Comparison of ENCODE assay signal across 10 mouse cellular contexts in genomic region chr16:94467337-94468055, GRCm38 (mm10). TPM values are rescaled to one million over a fixed set of nuclear protein-coding genes. Genes with fewer than 3 reads are reported as not detected.
DNase-seq lines count a peak whose midpoint lies in the region; ATAC-seq lines count a peak whose summit lies in the region.
"Had no signal": no experiment of that assay in that cellular context is flagged by ENCODE, and none has a peak within 500 bp of the region (broad histone marks: within the 10 kb centered on the region; RNA-seq: fewer than 3 reads in every experiment).

No protein-coding gene starts in this region.

- no peaks in the 10 kb centered on the region for H3K4me1 ChIP-seq in kidney, embryonic 16.5 days (ENCODE audit: insufficient read depth, low read length)
- H3K4me1 ChIP-seq: liver, embryonic 12.5 days had no signal

- WGBS in kidney, embryonic 16.5 days, result 45% methylated on average over 11 of the region's 11 CpGs

- no peak overlapping the region for H3K27ac ChIP-seq in kidney, embryonic 16.5 days (ENCODE audit: low read length)
- H3K27ac ChIP-seq: liver, embryonic 12.5 days had no signal

- peaks cover 78% of the 10 kb centered on the region for H3K36me3 ChIP-seq in kidney, embryonic 16.5 days (ENCODE audit: insufficient read depth, low read length)

- H3K27me3 ChIP-seq in kidney, embryonic 16.5 days (ENCODE audit: insufficient read depth, low read length), result no peaks in the 10 kb centered on the region
- H3K27me3 ChIP-seq: liver, embryonic 12.5 days had no signal

- H3K4me2 ChIP-seq in kidney, embryonic 16.5 days (replicated peaks; ENCODE audit: low read depth, low read length), result no peak overlapping the region
- H3K4me2 ChIP-seq: liver, embryonic 12.5 days had no signal

- H3K4me3 ChIP-seq in kidney, embryonic 16.5 days (ENCODE audit: low read length), result no peak overlapping the region
- H3K4me3 ChIP-seq: liver, embryonic 12.5 days had no signal

- no peak overlapping the region for H3K9ac ChIP-seq in kidney, embryonic 16.5 days (replicated peaks; ENCODE audit: low read length)
- H3K9ac ChIP-seq: liver, embryonic 12.5 days had no signal

- peak; percentile 92 for ATAC-seq in kidney, embryonic 16.5 days (ENCODE audit: low FRiP score, low TSS enrichment)
- ATAC-seq: liver, embryonic 12.5 days had no signal

- DNase-seq in adrenal gland, adult 2 months, result peak; percentile 43
- DNase-seq in adrenal gland, postnatal 4 days (ENCODE audit: low spot score in 2 of 2), result no peak
- DNase-seq in kidney, postnatal 14 days, result no peak
- peak; percentile 87 for DNase-seq in gastrocnemius, adult 18-20 months (ENCODE audit: low spot score)
- peak; percentile 35 to 50 for DNase-seq in heart, postnatal 14 days
- no peak for DNase-seq in testis, postnatal 10 days (ENCODE audit: low spot score)
- DNase-seq in left cerebral cortex, postnatal 10 days (ENCODE audit: extremely low spot score in 1 of 2, low spot score in 2 of 2), result no peak
- DNase-seq: layer of hippocampus, postnatal 36 days had no signal

- intact Hi-C loops in heart, postnatal 14 days (cut with DNase I), result no loop called here
- intact Hi-C loops in left cerebral cortex, postnatal 10 days (cut with DNase I), result loop anchor here (10.0 kb wide), 1 partner anchor 877 kb away; no protein-coding TSS in a partner anchor

- H3K9me3 ChIP-seq in kidney, embryonic 16.5 days (ENCODE audit: low read length), result no peaks in the 10 kb centered on the region
- H3K9me3 ChIP-seq: liver, embryonic 12.5 days had no signal

RNA-seq across cellular contexts. Expression of gene Vps26c, which starts 59.1 kb away (rescaled TPM):
- 10 to 100 TPM; 53.7 to 58.8 TPM for total RNA-seq in adrenal gland, adult 2 months (2021)
- 24.1 and 25.1 TPM in 2 replicates for polyA plus RNA-seq in adrenal gland, adult 2 months (2012; rRNA removed)
- total RNA-seq in adrenal gland, postnatal 4 days (2021), result 10 to 100 TPM; 54.8 to 62.6 TPM
- polyA plus RNA-seq in kidney, embryonic 16.5 days (2015; fragmentation: Nextera tagmentation; extraction: Ambion mirVana), result 59.3 and 63.2 TPM in 2 replicates
- 10 to 100 TPM in 1 of 2 experiments, 1 to 10 TPM in 1; 8.9 to 10.6 TPM for total RNA-seq in gastrocnemius, adult 18-20 months (2021)
- total RNA-seq in heart, postnatal 14 days (2021), result 10 to 100 TPM; 26.7 to 27.8 TPM
- total RNA-seq in left cerebral cortex, postnatal 10 days (2021), result 10 to 100 TPM; 32.8 to 33.0 TPM

Comparison
In these comparisons a context has a peak if more than half of its experiments do, and no peak if none do; other contexts are left out.
1. DNase-seq: peak in adrenal gland, adult 2 months (single experiment), gastrocnemius, adult 18-20 months (single experiment) and heart, postnatal 14 days (2 of 2); none in adrenal gland, postnatal 4 days (0 of 2), kidney, postnatal 14 days (single experiment), testis, postnatal 10 days (single experiment) and left cerebral cortex, postnatal 10 days (0 of 2).